Comparison of ENCODE assay signal across 8 mouse cellular contexts in genomic region chr7:12818521-12819295, GRCm38 (mm10). TPM values are rescaled to one million over a fixed set of nuclear protein-coding genes. Genes with fewer than 3 reads are reported as not detected.
DNase-seq lines count a peak whose midpoint lies in the region; ATAC-seq and TF ChIP-seq lines count a peak whose summit lies in the region.

TSS of gene Zfp329 (minus strand) at chr7:12818858.

- peak; percentile 98 for ATAC-seq in forebrain, embryonic 12.5 days (ENCODE audit: low FRiP score)
- ATAC-seq in neural tube, embryonic 15.5 days (ENCODE audit: low FRiP score): peak; percentile 96

- peak; percentile 89 for DNase-seq in c-Kit-positive CD71-positive TER-119-positive erythroid progenitor cells, embryonic 14.5 days (ENCODE audit: low spot score)
- peak; percentile 93 to 94 for DNase-seq in heart, postnatal 10 days
- peak; percentile 92 for DNase-seq in layer of hippocampus, adult 11-12 months (ENCODE audit: low spot score)
- peak; percentile 88 to 90 for DNase-seq in lung, adult 18-20 months
- DNase-seq in testis, postnatal 14 days (ENCODE audit: low spot score): peak; percentile 89

- WGBS in forebrain, embryonic 12.5 days: under 1% methylated on average over 40 of the region's 40 CpGs
- under 1% methylated on average over 40 of the region's 40 CpGs for WGBS in neural tube, embryonic 15.5 days

- peaks cover 13% of the 10 kb centered on the region for H3K4me1 ChIP-seq in E14TG2a.4 (replicated peaks; ENCODE audit: low read depth, low read length)
- peaks cover 9% of the 10 kb centered on the region for H3K4me1 ChIP-seq in forebrain, embryonic 12.5 days
- peaks cover 11% of the 10 kb centered on the region for H3K4me1 ChIP-seq in neural tube, embryonic 15.5 days

- peak within 1 kb of the TSS; percentile 56 for H3K4me2 ChIP-seq in forebrain, embryonic 12.5 days
- peak within 1 kb of the TSS; percentile 61 for H3K4me2 ChIP-seq in neural tube, embryonic 15.5 days

- peak within 1 kb of the TSS; percentile 90 for H3K27ac ChIP-seq in forebrain, embryonic 12.5 days
- peak within 1 kb of the TSS; percentile 93 for H3K27ac ChIP-seq in neural tube, embryonic 15.5 days (replicated peaks)

- no peaks in the 10 kb centered on the region for H3K36me3 ChIP-seq in E14TG2a.4 (ENCODE audit: insufficient read depth, low read length)
- H3K36me3 ChIP-seq in forebrain, embryonic 12.5 days (replicated peaks): peaks cover 22% of the 10 kb centered on the region
- peaks cover 23% of the 10 kb centered on the region for H3K36me3 ChIP-seq in neural tube, embryonic 15.5 days

- peak within 1 kb of the TSS; percentile 98 for H3K4me3 ChIP-seq in E14TG2a.4 (replicated peaks; ENCODE audit: low read length)
- peak within 1 kb of the TSS; percentile 83 for H3K4me3 ChIP-seq in forebrain, embryonic 12.5 days (replicated peaks)
- H3K4me3 ChIP-seq in neural tube, embryonic 15.5 days (replicated peaks): peak within 1 kb of the TSS; percentile 88

- intact Hi-C loops in heart, postnatal 10 days (cut with DNase I): loop anchor here (2.0 kb wide), 1 partner anchor 16 kb away; the partner anchor contains the start of gene Zfp110

- no peaks in the 10 kb centered on the region for H3K27me3 ChIP-seq in E14TG2a.4 (ENCODE audit: insufficient read depth, low read length)
- 0 out of 2 replicates have a peak, but pooled peaks cover 8% of the 10 kb centered on the region for H3K27me3 ChIP-seq in forebrain, embryonic 12.5 days
- no peaks in the 10 kb centered on the region for H3K27me3 ChIP-seq in neural tube, embryonic 15.5 days (replicated peaks)

- H3K9me3 ChIP-seq in E14TG2a.4 (ENCODE audit: low read length): peaks cover 4% of the 10 kb centered on the region; the same call in 1 of the 2 replicates
- H3K9me3 ChIP-seq in forebrain, embryonic 12.5 days: peaks cover 28% of the 10 kb centered on the region
- H3K9me3 ChIP-seq in neural tube, embryonic 15.5 days (replicated peaks): peaks cover 25% of the 10 kb centered on the region

- TF ChIP-seq CTCF in E14TG2a.4 (conservative IDR thresholded peaks at IDR 0.05; ENCODE audit: low read length): no peak

- peak within 1 kb of the TSS; percentile 93 for H3K9ac ChIP-seq in forebrain, embryonic 12.5 days
- H3K9ac ChIP-seq in neural tube, embryonic 15.5 days (replicated peaks): peak within 1 kb of the TSS; percentile 93

RNA-seq across cellular contexts. Expression of gene Zfp329, which starts in this region (rescaled TPM):
- polyA plus RNA-seq in forebrain, embryonic 12.5 days (2016; fragmentation: Nextera tagmentation; extraction: Ambion mirVana): 25.4 and 28.2 TPM in 2 replicates
- total RNA-seq in heart, postnatal 10 days (2021): 1 to 10 TPM; 7.5 to 9.2 TPM
- polyA plus RNA-seq in neural tube, embryonic 15.5 days (2015; fragmentation: Nextera tagmentation; extraction: Ambion mirVana): 26.7 and 27.0 TPM in 2 replicates

Comparison
In these comparisons a context has a peak if more than half of its experiments do, and no peak if none do; other contexts are left out.
1. Peak in every context shown above with its lines: DNase-seq, ATAC-seq, H3K4me3 ChIP-seq and H3K27ac ChIP-seq.